Mouse (Mus musculus): ENCODE measurements around the gene Cacnb1. TPM values are rescaled to one million over a fixed set of nuclear protein-coding genes. Genes with fewer than 3 reads are reported as not detected.
A peak's percentile ranks its signal among the peaks of the same experiment; 100 is the strongest.

Cacnb1 gene
- polyA plus RNA-seq, 1 experiment from 2014 or later: 6.5 TPM

DNA sequence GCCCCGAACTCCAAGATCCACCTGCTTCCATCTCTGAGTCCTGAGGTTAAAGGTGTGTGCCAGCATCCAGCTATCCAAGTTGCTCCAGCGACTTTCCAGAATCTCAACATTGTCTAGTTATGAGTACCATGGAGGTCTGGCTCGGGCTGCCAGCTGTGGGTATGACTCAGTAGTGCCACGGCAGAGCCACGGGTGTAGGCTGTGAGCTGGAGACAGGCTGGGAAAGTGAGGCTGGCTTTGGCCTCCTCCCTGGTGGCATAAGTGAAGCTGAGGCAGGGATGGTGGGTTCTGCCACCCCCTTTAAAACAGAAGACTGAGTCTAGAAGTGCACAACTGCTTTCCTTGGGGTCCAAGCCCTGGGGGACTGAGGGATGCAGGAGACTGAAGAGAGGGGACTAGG, 11.2 kb upstream of the Cacnb1 start:
- Histone ChIP-seq H3K4me1 (peaks cover 21% of the 10 kb centered on the region), H3K27me3 (ENCODE audit: low read depth, poor library complexity, severe bottlenecking) (peaks cover 37% of the 10 kb centered on the region), H3K36me3 (peaks cover 23% of the 10 kb centered on the region), H3K9me3 (replicated peaks) (no peaks in the 10 kb centered on the region), H3K27ac (no peak overlapping the region), H3K4me3 (no peak overlapping the region)
- 90% methylated on average over 5 of the region's 5 CpGs for whole genome bisulfite sequencing
- DNase-seq (ENCODE audit: low spot score): no peak

DNA sequence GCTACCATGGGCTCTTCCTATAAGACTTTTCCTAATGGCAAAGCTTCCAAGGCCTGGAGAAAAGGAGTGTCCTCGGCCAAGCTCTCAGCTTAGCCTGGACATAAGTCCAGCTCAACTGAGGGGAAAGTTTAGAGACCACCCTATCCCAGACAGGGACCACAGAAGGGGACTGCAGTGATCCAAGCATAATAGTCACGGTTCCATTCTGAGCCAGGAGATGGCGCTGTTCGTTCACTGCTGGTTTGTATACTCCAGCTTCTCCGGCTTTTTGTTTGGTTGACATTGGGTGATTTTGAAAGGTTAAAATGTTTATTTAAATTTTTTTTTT, 8.6 kb upstream of the Cacnb1 start:
- Histone ChIP-seq H3K4me1 (peaks cover 27% of the 10 kb centered on the region), H3K9me3 (replicated peaks) (no peaks in the 10 kb centered on the region), H3K4me3 (no peak overlapping the region), H3K27me3 (ENCODE audit: low read depth, poor library complexity, severe bottlenecking) (peaks cover 17% of the 10 kb centered on the region), H3K27ac (no peak overlapping the region), H3K36me3 (peaks cover 36% of the 10 kb centered on the region)
- peak; percentile 87 for DNase-seq (ENCODE audit: low spot score)
- WGBS: 14% methylated on average over 5 of the region's 5 CpGs

DNA sequence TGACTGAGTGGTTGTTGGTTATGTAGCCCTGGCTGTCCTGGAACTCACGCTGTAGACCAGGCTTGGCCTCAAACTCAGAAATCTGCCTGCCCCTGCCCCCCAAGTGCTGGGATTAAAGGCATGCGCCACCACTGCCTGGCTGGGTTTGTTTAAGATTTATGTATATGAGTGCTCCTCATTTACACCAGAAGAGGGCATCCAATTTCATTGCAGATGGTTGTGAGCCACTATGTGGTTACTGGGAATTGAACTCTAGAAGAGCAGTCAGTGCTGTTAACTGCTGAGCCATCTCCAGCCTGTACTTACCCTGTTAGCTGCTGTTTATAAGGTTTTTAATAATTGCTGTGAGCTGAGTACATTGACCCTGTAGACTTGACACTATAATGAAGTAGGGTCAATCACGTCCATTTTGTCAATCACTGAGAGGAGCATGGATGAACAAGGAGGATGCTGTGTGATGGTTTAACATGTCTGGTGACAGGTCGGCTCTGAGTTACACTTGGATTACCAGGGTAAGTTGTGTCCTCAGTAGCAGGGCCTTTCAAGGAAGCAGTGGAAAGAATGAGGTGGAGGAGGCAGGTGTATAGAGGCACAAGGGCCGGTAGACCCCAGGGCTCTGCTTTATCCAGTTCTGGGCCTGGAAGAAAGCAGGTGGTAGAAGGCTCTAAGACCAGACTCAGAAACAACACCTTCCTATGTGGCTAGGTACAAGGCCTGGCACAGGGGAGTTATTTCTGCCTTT, 8.0 kb upstream of the Cacnb1 start:
- 62% methylated on average over 5 of the region's 5 CpGs for WGBS
- Histone ChIP-seq H3K9me3 (replicated peaks) (no peaks in the 10 kb centered on the region), H3K27ac (no peak overlapping the region), H3K36me3 (peaks cover 36% of the 10 kb centered on the region), H3K4me1 (peaks cover 25% of the 10 kb centered on the region), H3K4me3 (no peak overlapping the region), H3K27me3 (ENCODE audit: low read depth, poor library complexity, severe bottlenecking) (peaks cover 12% of the 10 kb centered on the region)
- DNase-seq (ENCODE audit: low spot score): no peak

DNA sequence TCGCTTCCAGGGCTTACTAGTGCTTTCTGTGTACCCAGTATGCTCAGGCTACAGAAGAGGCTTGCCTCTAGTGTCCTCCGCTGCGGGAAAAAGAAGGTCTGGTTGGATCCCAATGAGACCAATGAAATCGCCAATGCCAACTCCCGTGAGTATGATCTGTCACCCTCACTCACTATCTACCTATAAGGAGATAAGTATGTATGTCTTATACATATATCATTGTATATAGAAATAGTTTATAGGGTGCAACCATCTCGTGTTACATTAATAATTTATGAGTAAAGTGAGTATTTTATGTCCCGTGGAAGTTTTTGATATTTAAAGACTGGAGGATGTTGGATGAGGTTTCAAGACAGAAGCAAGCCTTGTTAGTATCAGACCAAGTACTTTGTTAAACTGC, 5.0 kb upstream of the Cacnb1 start:
- H3K36me3 ChIP-seq: peaks cover 36% of the 10 kb centered on the region
- DNase-seq (ENCODE audit: low spot score): no peak
- no peaks in the 10 kb centered on the region for H3K9me3 ChIP-seq (replicated peaks)
- H3K27ac ChIP-seq: peak overlapping the region; percentile 99
- no peaks in the 10 kb centered on the region for H3K27me3 ChIP-seq (ENCODE audit: low read depth, poor library complexity, severe bottlenecking)
- H3K4me3 ChIP-seq: peak overlapping the region; percentile 99
- 23% methylated on average over 7 of the region's 7 CpGs for whole genome bisulfite sequencing
- peaks cover 22% of the 10 kb centered on the region for H3K4me1 ChIP-seq

DNA sequence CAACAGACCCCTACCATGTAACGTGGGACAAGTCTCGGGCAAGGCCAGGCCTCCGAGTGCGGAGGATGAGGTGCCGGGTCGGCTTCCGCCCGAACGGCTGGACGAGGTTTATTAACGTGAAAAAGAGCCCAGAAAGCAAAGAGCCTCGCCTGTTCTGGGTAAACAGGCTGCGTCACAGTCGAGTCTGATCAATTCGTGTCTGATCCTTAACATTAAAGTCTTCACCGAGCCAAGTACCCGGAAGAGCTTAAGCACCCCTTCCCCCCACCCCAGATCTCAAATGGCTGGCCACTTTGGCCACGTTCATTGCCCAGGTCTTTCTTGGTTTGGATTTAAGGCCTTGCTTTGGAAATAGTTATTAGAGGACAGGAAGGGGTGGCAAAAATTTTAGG, 4.5 kb upstream of the Cacnb1 start:
- peaks cover 26% of the 10 kb centered on the region for H3K4me1 ChIP-seq
- H3K4me3 ChIP-seq: peak overlapping the region; percentile 99
- peak overlapping the region; percentile 99 for H3K27ac ChIP-seq
- WGBS: under 1% methylated on average over 18 of the region's 18 CpGs
- DNase-seq (ENCODE audit: low spot score): no peak
- peaks cover 36% of the 10 kb centered on the region for H3K36me3 ChIP-seq
- no peaks in the 10 kb centered on the region for H3K27me3 ChIP-seq (ENCODE audit: low read depth, poor library complexity, severe bottlenecking)
- no peaks in the 10 kb centered on the region for H3K9me3 ChIP-seq (replicated peaks)

GRCm38 (mm10) chr11:98026570-98027296, 3.9 kb upstream of the Cacnb1 start, which contains the start of gene Rpl19:
TSS of gene Rpl19 (plus strand) at chr11:98026710.
- H3K4me3 ChIP-seq: peak within 1 kb of the TSS; percentile 99
- H3K4me1 ChIP-seq: peaks cover 32% of the 10 kb centered on the region
- H3K36me3 ChIP-seq: peaks cover 36% of the 10 kb centered on the region
- DNase-seq (ENCODE audit: low spot score): peak; percentile 96
- no peaks in the 10 kb centered on the region for H3K9me3 ChIP-seq (replicated peaks)
- peak within 1 kb of the TSS; percentile 99 for H3K27ac ChIP-seq
- H3K27me3 ChIP-seq (ENCODE audit: low read depth, poor library complexity, severe bottlenecking): no peaks in the 10 kb centered on the region
- under 1% methylated on average over 69 of the region's 69 CpGs for WGBS

DNA sequence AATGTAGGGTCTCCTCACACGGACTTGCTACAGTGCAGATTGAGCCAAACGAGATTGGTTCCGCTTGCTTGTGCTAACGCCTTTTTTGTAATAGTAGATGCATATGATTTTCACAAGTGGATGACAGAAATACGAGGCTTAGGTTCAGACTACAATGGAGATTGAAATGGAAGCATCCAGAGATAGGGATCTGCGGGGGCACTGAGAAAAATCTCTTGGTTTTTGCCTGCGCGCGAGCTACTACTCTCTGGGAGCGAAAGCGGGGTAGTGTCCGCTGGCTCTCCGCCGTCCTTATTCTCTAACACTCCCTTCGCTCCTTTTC, 3.4 kb upstream of the Cacnb1 start:
- H3K4me3 ChIP-seq: peak overlapping the region; percentile 99
- no peaks in the 10 kb centered on the region for H3K9me3 ChIP-seq (replicated peaks)
- peak overlapping the region; percentile 99 for H3K27ac ChIP-seq
- no peak for DNase-seq (ENCODE audit: low spot score)
- H3K4me1 ChIP-seq: peaks cover 37% of the 10 kb centered on the region
- H3K27me3 ChIP-seq (ENCODE audit: low read depth, poor library complexity, severe bottlenecking): peaks cover 3% of the 10 kb centered on the region
- H3K36me3 ChIP-seq: peaks cover 34% of the 10 kb centered on the region
- 7% methylated on average over 15 of the region's 15 CpGs for WGBS

DNA sequence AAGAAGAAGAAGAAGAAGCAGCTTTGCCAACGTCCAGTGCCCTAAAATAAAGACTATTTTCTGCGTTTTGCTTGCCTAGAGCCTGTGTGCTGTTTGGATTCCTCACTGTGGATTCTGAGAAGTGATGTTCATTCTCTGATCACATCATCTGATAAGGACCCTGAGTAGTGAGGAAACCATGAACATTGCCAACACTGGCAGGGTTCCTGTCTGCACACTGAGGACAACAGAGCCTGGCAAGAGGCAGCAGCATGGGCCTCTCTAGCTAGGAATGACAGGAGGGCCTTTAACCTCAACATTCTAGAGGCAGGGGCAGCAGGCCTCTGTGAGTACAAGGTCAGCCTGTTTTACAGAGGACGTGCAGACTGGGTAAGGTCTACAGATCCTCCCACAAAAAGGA, 1.7 kb upstream of the Cacnb1 start:
- Histone ChIP-seq H3K27ac (no peak overlapping the region), H3K4me3 (no peak overlapping the region), H3K36me3 (peaks cover 17% of the 10 kb centered on the region), H3K27me3 (ENCODE audit: low read depth, poor library complexity, severe bottlenecking) (peaks cover 19% of the 10 kb centered on the region), H3K9me3 (replicated peaks) (no peaks in the 10 kb centered on the region), H3K4me1 (peaks cover 52% of the 10 kb centered on the region)
- DNase-seq (ENCODE audit: low spot score): no peak
- 91% methylated on average over 3 of the region's 3 CpGs for WGBS

- DNase-seq (ENCODE audit: low spot score): no peak
- Histone ChIP-seq H3K9me3 (replicated peaks) (no peaks in the 10 kb centered on the region), H3K4me3 (peak overlapping the region; percentile 85), H3K36me3 (peaks cover 12% of the 10 kb centered on the region; the same call in 1 of the 2 replicates), H3K27ac (peak overlapping the region; percentile 94), H3K27me3 (ENCODE audit: low read depth, poor library complexity, severe bottlenecking) (peaks cover 22% of the 10 kb centered on the region), H3K4me1 (peaks cover 56% of the 10 kb centered on the region)
- WGBS: under 1% methylated on average over 23 of the region's 23 CpGs
Measured at GRCm38 (mm10) chr11:98022253-98022554, 630 bp downstream of the Cacnb1 start.

DNA sequence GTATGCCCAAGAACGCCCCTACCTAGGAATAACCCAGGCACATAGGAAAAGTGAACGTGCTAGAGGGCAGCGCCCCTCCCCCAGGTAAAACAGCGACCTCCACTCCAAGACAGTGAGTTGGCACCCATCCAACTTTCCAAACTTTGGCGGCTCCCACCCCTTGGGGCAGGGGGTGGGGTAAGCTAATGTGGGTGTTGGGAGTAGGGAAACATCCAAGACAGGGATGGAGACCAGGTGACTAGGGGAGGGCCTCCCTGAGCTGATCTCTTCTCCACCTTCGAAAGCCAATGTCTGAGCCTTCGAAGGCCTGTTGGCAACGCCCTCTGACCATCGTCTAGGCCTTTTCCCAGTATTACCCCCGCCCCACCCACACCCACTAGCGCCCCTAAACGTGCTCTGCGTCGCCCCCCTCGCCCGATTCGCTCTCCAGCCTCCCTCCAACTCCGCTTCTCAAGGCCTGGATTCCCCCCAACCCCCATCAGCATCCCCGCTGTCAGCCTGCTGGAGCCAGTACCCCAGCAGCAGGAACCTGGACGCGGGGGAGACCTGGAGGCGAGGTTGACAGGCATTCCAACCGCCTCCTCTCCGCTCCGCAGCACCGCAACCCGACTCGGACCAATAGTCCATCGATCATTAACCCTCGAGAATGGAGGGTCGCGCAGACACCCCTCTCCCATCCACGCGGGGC, 1.1 kb downstream of the Cacnb1 start:
- WGBS: 5% methylated on average over 33 of the region's 34 CpGs
- Histone ChIP-seq H3K27ac (peak overlapping the region; percentile 94), H3K9me3 (replicated peaks) (no peaks in the 10 kb centered on the region), H3K27me3 (ENCODE audit: low read depth, poor library complexity, severe bottlenecking) (peaks cover 22% of the 10 kb centered on the region), H3K4me3 (peak overlapping the region; percentile 85), H3K36me3 (peaks cover 16% of the 10 kb centered on the region), H3K4me1 (peaks cover 56% of the 10 kb centered on the region)
- DNase-seq (ENCODE audit: low spot score): peak; percentile 68

DNA sequence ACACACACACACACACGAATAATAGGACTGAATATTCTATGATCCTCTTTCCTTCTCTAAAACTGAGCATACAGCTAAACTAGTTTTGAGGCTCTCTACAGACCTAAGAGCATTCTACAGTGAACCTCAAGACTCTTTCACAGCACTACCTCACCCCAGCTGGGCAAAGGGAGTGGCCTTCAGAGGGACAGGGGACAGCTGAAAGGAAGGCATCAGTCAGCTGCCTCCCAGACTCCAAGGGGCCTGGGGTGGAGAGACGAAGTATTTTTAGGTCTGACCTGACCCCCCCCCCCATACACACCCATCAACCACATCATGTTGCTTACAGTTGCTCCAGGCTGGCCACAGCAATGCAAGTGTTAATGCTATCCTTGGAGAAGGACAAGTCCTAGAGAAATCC, 1.7 kb downstream of the Cacnb1 start:
- 61% methylated on average over 2 of the region's 2 CpGs for WGBS
- peaks cover 56% of the 10 kb centered on the region for H3K4me1 ChIP-seq
- H3K27me3 ChIP-seq (ENCODE audit: low read depth, poor library complexity, severe bottlenecking): peaks cover 22% of the 10 kb centered on the region
- peaks cover 22% of the 10 kb centered on the region for H3K36me3 ChIP-seq
- peak overlapping the region; percentile 85 for H3K4me3 ChIP-seq
- H3K9me3 ChIP-seq (replicated peaks): no peaks in the 10 kb centered on the region
- peak overlapping the region; percentile 94; the same call in 1 of the 2 replicates for H3K27ac ChIP-seq
- no peak for DNase-seq (ENCODE audit: low spot score)

DNA sequence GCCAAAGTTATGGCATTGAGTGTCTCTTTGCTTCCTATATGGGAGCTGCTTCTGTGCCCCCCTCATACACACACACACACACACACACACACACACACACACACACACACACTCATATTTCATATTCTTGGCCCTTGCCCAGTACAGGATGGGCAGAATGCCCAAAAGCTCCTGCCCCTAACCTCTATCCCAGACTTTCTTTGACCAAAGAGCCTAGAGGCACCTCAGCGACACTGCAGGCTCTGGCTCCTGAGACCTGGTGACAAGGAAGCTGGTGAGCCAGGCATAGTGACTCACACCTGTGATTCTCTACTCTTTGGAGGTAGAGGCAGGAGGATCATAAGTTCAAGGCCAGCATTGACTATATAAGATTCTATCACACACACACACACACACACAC, 2.1 kb downstream of the Cacnb1 start:
- 57% methylated on average over 1 of the region's 1 CpGs for WGBS

More for the DNA sequence above, 2.1 kb downstream of the Cacnb1 start:
- Histone ChIP-seq H3K36me3 (peaks cover 26% of the 10 kb centered on the region), H3K27ac (no peak overlapping the region), H3K9me3 (replicated peaks) (no peaks in the 10 kb centered on the region), H3K4me1 (peaks cover 51% of the 10 kb centered on the region), H3K4me3 (no peak overlapping the region), H3K27me3 (ENCODE audit: low read depth, poor library complexity, severe bottlenecking) (peaks cover 22% of the 10 kb centered on the region)
- no peak for DNase-seq (ENCODE audit: low spot score)
